Mouse (Mus musculus) intestine, embryonic 15.5 days (tissue): ENCODE measurements at regions not wholly inside any gene's neighbourhood (a gene's known extent, or its start where the extent isn't known, plus 50 kb on each side); places are given as distances from the start of the nearest gene placed in this dataset.

Source experiments
- ATAC-seq: fragments of 200-750 bp; cut with Nextera tagmentation; 2 replicates; pipeline ENCODE4 v1.8.0; 2017; ENCODE audit warnings: moderate TSS enrichment, moderate library complexity
- H3K27ac ChIP-seq: fragments of 300-500 bp; sonication (generic); 2 replicates; pipeline ENCODE4 v1.5.1; 2015; ENCODE audit warnings: mild to moderate bottlenecking, inconsistent platforms
- H3K27me3 ChIP-seq: fragments of 300-500 bp; sonication (generic); replicated peaks from 2 replicates; pipeline ENCODE4 v1.6.1; 2015; ENCODE audit warnings: inconsistent platforms
- H3K36me3 ChIP-seq: fragments of 300-500 bp; sonication (generic); 2 replicates; pipeline ENCODE4 v1.6.1; 2015; ENCODE audit warnings: inconsistent platforms
- H3K4me1 ChIP-seq: fragments of 300-500 bp; sonication (generic); replicated peaks from 2 replicates; pipeline ENCODE4 v1.6.1; 2015; ENCODE audit warnings: inconsistent platforms
- H3K4me2 ChIP-seq: fragments of 300-500 bp; sonication (generic); replicated peaks from 2 replicates; pipeline ENCODE4 v1.6.1; 2015; ENCODE audit warnings: mild to moderate bottlenecking, inconsistent platforms
- H3K4me3 ChIP-seq: fragments of 300-500 bp; sonication (generic); replicated peaks from 2 replicates; pipeline ENCODE4 v1.5.1; 2015; ENCODE audit warnings: inconsistent platforms
- H3K9ac ChIP-seq: fragments of 300-500 bp; sonication (generic); 2 replicates; pipeline ENCODE4 v1.6.1; 2015; ENCODE audit warnings: inconsistent platforms
- H3K9me3 ChIP-seq: fragments of 300-500 bp; sonication (generic); 2 replicates; pipeline ENCODE4 v1.6.1; 2016; ENCODE audit warnings: inconsistent platforms
- WGBS: fragments of 180-500 bp; shearing (Covaris S2); methylation state at CpG from one replicate; pipeline ENCODE4 v1.1.7; 2015; 5-methylcytosine and 5-hydroxymethylcytosine counted together

DNA sequence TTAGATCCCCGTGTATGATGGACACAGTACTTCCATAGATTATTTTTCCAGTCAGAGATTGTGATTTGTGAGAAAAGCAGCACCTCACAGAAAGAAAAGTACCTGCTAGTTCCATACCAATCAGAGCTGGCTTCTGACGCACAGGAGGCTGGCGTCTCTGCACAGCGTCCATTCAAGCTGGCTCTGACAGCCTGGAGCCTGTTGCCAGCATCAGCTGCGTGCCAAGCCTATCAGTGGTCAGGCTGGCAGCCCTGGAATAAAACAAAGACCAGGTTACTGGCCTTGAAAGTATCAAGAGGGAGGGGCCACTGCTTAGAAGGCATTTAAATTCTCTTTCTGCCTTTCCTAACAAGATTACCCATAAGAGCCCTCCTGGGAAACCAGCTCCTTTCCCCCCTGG lies 239.3 kb downstream of the Efnb2 start:
- no peak for ATAC-seq
- H3K27me3 ChIP-seq = no peaks in the 10 kb centered on the region
- no peak overlapping the region for H3K9ac ChIP-seq
- H3K27ac ChIP-seq = no peak overlapping the region
- H3K4me1 ChIP-seq = no peaks in the 10 kb centered on the region
- H3K36me3 ChIP-seq = no peaks in the 10 kb centered on the region
- H3K9me3 ChIP-seq = no peaks in the 10 kb centered on the region
- H3K4me3 ChIP-seq = no peak overlapping the region
- H3K4me2 ChIP-seq = no peak overlapping the region
- WGBS = 63% methylated on average over 5 of the region's 5 CpGs

DNA sequence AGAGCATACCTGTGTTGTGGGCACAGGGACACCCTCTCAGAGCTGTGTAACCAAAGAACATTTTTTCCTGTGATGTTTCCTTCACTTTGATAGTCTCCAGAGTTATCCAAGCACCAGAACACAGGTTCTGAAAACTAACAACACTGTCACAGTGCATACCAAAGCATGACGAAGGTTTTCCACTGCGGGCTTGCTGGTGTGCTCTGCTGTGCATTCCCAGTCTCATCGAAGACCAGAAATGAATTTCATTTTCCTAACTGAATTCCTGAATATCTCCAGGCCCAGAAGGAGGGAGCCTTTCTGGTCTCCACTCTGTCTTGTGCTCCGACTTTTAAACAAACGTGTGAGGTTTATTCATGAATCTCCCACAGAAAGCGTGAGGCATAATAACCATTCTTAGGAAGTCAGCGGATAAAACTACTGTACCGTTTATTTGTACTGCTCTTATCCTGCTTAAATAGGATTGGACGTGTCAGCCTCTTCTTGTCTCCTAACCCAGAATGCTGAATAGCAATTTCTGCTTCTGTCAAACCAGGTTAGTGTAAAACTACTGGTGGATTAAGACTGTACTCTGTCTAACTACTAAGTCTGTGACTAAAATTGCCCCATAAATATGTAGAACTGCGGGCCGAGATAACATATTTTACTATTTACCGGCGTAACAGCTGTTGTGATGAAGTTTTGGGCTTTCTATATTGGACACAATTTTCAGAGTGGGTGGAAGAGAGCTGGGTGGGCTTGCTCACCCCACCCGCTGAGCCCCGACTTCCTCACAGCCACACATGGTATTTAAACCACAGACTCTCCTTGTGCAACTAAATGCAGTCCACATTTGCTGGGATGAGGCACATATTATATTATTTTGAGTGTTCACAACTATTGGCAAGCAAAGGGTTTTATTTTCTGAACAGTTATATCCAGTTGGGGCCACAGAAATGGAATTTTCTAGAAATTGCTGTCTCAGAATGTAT lies 241.4 kb downstream of the Efnb2 start:
- 52% methylated on average over 15 of the region's 15 CpGs for WGBS
- Histone ChIP-seq H3K27ac (no peak overlapping the region), H3K4me3 (no peak overlapping the region), H3K36me3 (no peaks in the 10 kb centered on the region), H3K9ac (no peak overlapping the region), H3K4me2 (no peak overlapping the region), H3K9me3 (no peaks in the 10 kb centered on the region), H3K4me1 (no peaks in the 10 kb centered on the region), H3K27me3 (no peaks in the 10 kb centered on the region)
- peak; percentile 65; the same call in 1 of the 2 replicates for ATAC-seq

DNA sequence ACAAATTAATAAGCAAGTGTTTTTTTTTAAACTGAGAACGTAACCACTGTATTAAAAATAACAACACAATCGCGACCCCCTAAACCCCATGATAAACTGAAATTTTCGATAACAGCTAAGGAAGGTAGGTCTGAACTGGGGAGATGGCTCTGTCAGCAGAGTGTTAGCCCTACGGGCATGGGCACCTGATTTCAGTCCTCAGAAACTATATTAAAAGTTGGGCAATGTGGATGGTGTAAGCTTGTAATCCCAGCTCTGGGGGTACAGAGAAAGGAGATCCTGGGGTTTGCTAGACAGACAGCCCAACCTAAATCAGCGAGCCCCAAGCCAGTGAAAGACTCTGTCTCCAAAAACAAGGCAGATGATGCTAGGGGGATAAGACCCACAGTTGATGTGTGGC lies 242.1 kb downstream of the Efnb2 start:
- no peaks in the 10 kb centered on the region for H3K27me3 ChIP-seq
- no peak overlapping the region for H3K9ac ChIP-seq
- peak; percentile 39 for ATAC-seq

DNA sequence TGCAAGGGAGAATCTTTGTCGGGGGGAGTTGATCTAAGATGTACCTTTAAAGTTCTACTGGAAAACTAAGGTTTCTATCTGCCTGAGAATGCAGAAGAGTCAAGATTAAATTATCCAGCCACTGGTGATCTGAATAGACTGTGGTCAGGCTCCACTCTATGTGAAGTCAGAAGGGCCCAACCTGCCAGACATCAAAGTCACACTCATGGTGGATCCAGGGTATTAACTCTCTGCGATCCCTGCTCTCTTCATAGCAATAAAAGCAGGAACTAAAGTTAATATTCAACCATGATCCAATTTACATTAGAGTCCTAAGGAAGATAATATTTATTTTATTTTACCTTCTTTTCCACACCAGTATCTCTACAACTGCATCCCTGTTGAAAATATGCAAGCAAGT lies 242.5 kb downstream of the Efnb2 start:
- H3K27me3 ChIP-seq = no peaks in the 10 kb centered on the region
- H3K27ac ChIP-seq = no peak overlapping the region
- peak; percentile 77; the same call in 1 of the 2 replicates for ATAC-seq
- no peaks in the 10 kb centered on the region for H3K9me3 ChIP-seq
- H3K4me1 ChIP-seq = no peaks in the 10 kb centered on the region
- no peak overlapping the region for H3K9ac ChIP-seq
- no peaks in the 10 kb centered on the region for H3K36me3 ChIP-seq
- WGBS = 81% methylated on average over 2 of the region's 2 CpGs
- no peak overlapping the region for H3K4me2 ChIP-seq
- no peak overlapping the region for H3K4me3 ChIP-seq

More for the DNA sequence above, 242.1 kb downstream of the Efnb2 start:
- WGBS = 67% methylated on average over 6 of the region's 6 CpGs
- Histone ChIP-seq H3K9me3 (no peaks in the 10 kb centered on the region), H3K27ac (no peak overlapping the region), H3K4me3 (no peak overlapping the region), H3K4me1 (no peaks in the 10 kb centered on the region), H3K4me2 (no peak overlapping the region), H3K36me3 (no peaks in the 10 kb centered on the region)

DNA sequence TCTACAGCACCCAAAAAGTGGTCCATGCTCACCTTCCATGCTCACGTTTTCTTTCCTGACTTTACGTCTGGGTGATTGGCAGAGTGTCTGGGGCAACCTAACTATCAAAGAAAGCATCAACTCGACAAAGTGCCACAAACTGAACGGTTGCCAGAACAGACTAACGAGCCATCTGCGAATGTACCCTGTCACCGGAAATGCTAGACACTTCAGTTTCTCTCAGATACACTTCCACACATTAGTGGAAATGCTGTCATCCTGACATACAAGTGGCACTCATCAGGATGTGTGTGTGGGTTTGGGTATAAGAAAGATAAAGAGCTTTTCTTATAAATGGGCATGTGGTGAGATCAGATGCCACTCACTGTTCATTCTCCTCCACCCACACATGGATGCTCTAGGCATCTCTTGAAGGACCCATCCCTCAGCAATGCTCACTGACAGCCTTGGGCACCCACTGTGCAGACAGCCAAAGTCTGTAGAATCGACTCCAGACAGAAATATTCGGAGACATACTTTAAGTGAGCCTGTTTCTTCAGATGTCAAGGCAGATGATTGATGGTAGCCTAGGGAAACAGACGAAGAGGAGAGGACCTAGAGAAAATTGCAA lies 244.8 kb downstream of the Efnb2 start:
- Histone ChIP-seq H3K4me1 (no peaks in the 10 kb centered on the region), H3K9ac (no peak overlapping the region), H3K36me3 (no peaks in the 10 kb centered on the region), H3K27me3 (no peaks in the 10 kb centered on the region), H3K9me3 (no peaks in the 10 kb centered on the region), H3K4me3 (no peak overlapping the region), H3K27ac (no peak overlapping the region), H3K4me2 (no peak overlapping the region)
- ATAC-seq = no peak
- WGBS = 73% methylated on average over 10 of the region's 10 CpGs

DNA sequence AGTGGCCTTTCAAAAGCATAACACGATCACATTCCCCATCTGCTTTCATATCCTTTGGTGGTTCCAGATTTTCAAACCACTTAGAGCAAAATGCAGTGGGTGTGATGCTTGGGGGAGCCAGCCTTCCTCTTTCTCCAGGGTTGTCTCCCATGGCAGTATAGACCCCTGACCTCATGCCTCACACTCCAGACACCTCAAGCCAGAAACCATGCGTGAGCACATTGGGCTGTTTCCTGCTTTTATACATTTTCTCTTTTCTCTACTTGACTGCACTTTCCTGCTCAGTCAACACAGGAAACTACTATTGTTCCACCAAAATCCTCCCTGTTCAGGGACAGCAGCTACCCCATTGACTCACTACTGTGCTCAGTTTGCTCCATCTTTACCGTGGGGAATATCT lies 253.7 kb downstream of the Efnb2 start:
- H3K4me1 ChIP-seq = no peaks in the 10 kb centered on the region
- WGBS = 76% methylated on average over 3 of the region's 3 CpGs
- H3K9ac ChIP-seq = no peak overlapping the region
- no peaks in the 10 kb centered on the region for H3K27me3 ChIP-seq
- no peaks in the 10 kb centered on the region for H3K9me3 ChIP-seq
- no peaks in the 10 kb centered on the region for H3K36me3 ChIP-seq
- no peak for ATAC-seq
- no peak overlapping the region for H3K4me3 ChIP-seq
- H3K4me2 ChIP-seq = no peak overlapping the region
- H3K27ac ChIP-seq = no peak overlapping the region

DNA sequence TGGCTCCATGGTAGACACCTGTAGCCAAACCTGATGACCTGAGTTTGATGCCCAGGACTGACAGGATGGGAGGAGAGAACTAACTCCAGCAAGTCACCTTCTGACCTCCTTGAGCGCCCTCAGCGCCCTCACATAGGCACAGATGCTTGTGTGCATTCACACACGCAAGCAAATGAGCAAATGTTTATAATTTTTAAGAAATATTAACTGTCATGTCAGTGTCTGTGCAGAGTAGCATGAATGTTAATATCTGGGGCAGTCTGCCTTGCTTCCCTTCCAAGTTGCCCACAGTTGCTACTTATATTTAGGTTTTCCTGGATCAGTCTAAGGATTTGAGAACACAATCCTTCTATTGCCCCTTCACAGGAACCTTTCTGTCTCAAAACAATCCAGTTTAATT lies 257.6 kb downstream of the Efnb2 start:
- WGBS = 61% methylated on average over 3 of the region's 3 CpGs
- Histone ChIP-seq H3K4me1 (no peaks in the 10 kb centered on the region), H3K4me2 (no peak overlapping the region), H3K9me3 (no peaks in the 10 kb centered on the region), H3K27ac (no peak overlapping the region), H3K9ac (no peak overlapping the region), H3K36me3 (no peaks in the 10 kb centered on the region), H3K27me3 (no peaks in the 10 kb centered on the region), H3K4me3 (no peak overlapping the region)
- ATAC-seq = no peak

DNA sequence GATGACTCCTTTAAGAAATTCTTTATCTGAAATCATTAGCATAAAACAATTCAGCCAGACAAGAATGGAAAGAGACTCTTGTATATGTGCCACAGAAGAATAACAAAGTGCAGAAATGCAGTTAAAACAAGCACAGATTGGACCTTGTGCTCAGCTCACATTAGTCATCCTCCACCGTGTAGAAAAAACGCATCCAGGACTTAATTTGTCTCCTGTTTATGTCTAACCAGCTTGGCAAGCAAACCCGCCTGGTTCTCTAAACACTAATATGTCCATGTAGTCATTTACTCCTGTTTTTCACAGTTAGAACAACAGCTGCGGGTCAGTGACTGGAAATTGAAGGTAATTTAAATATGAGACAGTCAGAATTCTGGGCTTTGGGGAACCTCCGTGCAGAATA lies 268.7 kb downstream of the Efnb2 start:
- Histone ChIP-seq H3K36me3 (no peaks in the 10 kb centered on the region), H3K4me2 (no peak overlapping the region), H3K9ac (no peak overlapping the region), H3K9me3 (no peaks in the 10 kb centered on the region), H3K27me3 (no peaks in the 10 kb centered on the region), H3K27ac (no peak overlapping the region), H3K4me3 (no peak overlapping the region), H3K4me1 (no peaks in the 10 kb centered on the region)
- no peak for ATAC-seq
- WGBS = 34% methylated on average over 5 of the region's 5 CpGs

DNA sequence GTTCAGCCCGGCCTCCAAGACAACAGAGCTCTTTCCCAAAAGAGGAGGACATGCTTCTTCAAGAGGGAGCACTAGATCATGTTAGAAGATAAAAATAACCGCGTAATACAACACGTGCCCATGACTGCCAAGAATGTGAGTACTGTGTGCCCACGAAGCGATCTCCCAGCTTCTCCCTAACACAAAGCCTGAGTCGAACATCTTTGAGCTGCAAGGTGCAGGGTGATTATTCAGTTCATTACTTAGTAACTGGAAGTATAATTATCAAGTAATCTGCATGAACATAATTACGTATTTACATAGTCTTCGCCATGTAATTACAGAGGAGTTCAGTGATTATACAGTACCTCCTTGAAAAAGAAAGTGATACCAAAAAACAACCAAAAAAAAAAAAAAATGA lies 269.7 kb downstream of the Efnb2 start:
- WGBS = 87% methylated on average over 9 of the region's 9 CpGs
- Histone ChIP-seq H3K27me3 (no peaks in the 10 kb centered on the region), H3K4me3 (no peak overlapping the region), H3K9ac (no peak overlapping the region), H3K27ac (no peak overlapping the region), H3K4me1 (no peaks in the 10 kb centered on the region), H3K4me2 (no peak overlapping the region), H3K9me3 (no peaks in the 10 kb centered on the region), H3K36me3 (no peaks in the 10 kb centered on the region)
- no peak for ATAC-seq

DNA sequence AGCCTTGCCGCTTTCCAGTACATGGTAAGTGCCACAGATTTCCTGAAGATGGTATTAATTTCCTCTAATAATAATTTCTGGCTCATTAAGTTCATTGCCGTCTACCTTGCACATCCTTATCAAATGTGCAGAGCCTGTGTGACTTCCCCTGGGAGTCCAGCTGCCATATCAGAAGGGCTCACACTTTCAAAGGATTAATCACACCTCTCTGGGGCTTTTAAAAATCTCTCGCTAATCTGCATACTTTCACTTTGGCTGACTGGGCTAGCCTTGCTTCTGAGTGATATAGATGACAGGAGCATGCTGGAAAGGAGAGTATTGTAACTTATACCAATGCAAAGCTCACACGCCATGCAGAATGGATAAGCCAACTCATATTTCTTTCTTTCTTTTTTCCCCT lies 282.8 kb downstream of the Efnb2 start:
- Histone ChIP-seq H3K36me3 (no peaks in the 10 kb centered on the region), H3K9ac (no peak overlapping the region), H3K9me3 (no peaks in the 10 kb centered on the region), H3K27ac (no peak overlapping the region), H3K4me1 (no peaks in the 10 kb centered on the region), H3K4me3 (no peak overlapping the region), H3K27me3 (no peaks in the 10 kb centered on the region), H3K4me2 (no peak overlapping the region)
- 79% methylated on average over 4 of the region's 4 CpGs for WGBS
- no peak for ATAC-seq

DNA sequence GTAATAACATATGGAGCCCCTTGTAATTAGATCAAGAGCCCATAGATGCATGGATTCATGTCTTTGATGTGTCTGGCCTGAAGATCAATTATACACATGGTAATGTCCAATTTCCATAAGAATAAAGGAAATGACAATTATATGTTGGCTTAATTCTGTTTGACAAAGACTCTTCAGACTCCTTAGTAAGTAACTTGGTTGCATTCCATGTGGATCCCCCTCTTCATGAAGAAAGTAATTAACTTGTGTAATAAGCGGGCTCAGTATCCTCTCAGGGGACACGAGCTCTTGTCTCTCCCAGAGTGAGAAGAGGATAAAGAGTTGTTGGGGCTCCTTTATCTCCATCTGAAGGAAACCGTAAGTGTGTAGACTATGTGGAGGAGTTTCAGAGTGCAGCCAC lies 284.3 kb downstream of the Efnb2 start:
- ATAC-seq = no peak
- Histone ChIP-seq H3K27me3 (no peaks in the 10 kb centered on the region), H3K4me3 (no peak overlapping the region), H3K9me3 (no peaks in the 10 kb centered on the region), H3K27ac (no peak overlapping the region), H3K9ac (no peak overlapping the region), H3K4me2 (no peak overlapping the region), H3K36me3 (no peaks in the 10 kb centered on the region), H3K4me1 (no peaks in the 10 kb centered on the region)
- 88% methylated on average over 3 of the region's 3 CpGs for WGBS

DNA sequence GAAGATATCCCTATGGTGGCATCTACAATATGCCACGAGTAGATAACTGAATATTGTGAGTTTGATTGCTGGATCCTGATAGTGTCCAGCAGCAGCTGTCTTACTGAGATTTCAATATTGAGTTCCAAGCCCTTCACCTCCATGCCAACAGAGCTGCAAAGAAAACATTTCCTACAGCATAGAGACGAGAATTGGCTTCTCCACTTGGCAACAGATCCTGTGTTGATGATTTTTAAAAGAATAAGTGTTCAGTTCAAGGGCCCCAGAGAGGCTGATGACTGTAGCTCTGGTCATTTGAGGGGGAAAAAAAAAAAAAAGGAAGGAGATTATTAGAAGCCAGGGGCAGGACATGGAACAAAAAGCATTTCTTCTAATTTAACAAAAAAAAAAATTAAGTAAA lies 284.7 kb downstream of the Efnb2 start:
- no peaks in the 10 kb centered on the region for H3K4me1 ChIP-seq
- 72% methylated on average over 2 of the region's 2 CpGs for WGBS
- no peak overlapping the region for H3K4me3 ChIP-seq
- H3K9me3 ChIP-seq = no peaks in the 10 kb centered on the region
- no peak overlapping the region for H3K27ac ChIP-seq
- no peak overlapping the region for H3K9ac ChIP-seq
- no peak overlapping the region for H3K4me2 ChIP-seq
- no peaks in the 10 kb centered on the region for H3K27me3 ChIP-seq
- no peak for ATAC-seq
- no peaks in the 10 kb centered on the region for H3K36me3 ChIP-seq
